Mouse (Mus musculus) liver, adult 2 months (tissue): ENCODE results near the gene Dok3. TPM values are rescaled to one million over a fixed set of nuclear protein-coding genes. Genes with fewer than 3 reads are reported as not detected.

ENCODE experiments used
- DNase-seq: peaks from one replicate; pipeline ENCODE4 v3.0.0-alpha.2; 2011; ENCODE audit warnings: low read depth, low spot score; ENCODE audit errors: extremely low read depth
- H3K27ac ChIP-seq: fragments of 200-500 bp; replicated peaks from 2 replicates; pipeline ENCODE4 v1.5.1; 2012; ENCODE audit warnings: low read depth, mild to moderate bottlenecking, control low read depth, inconsistent platforms, low read length; ENCODE audit not compliant: insufficient read depth
- H3K27me3 ChIP-seq: fragments of 200-500 bp; 2 replicates; pipeline ENCODE4 v1.6.1; 2012; ENCODE audit warnings: mild to moderate bottlenecking, moderate library complexity, low read length, inconsistent platforms; ENCODE audit not compliant: control insufficient read depth, insufficient read depth
- H3K36me3 ChIP-seq: fragments of 200-500 bp; 2 replicates; pipeline ENCODE4 v1.6.1; 2012; ENCODE audit warnings: low read length, inconsistent platforms; ENCODE audit not compliant: control insufficient read depth, insufficient read depth
- H3K4me1 ChIP-seq: fragments of 200-500 bp; 2 replicates; pipeline ENCODE4 v1.6.1; 2011; ENCODE audit warnings: low read length; ENCODE audit not compliant: control insufficient read depth, insufficient read depth
- H3K4me3 ChIP-seq: fragments of 200-500 bp; 2 replicates; pipeline ENCODE4 v1.5.1; 2011; ENCODE audit warnings: low read depth, mild to moderate bottlenecking, control low read depth, low read length, moderate library complexity; ENCODE audit not compliant: insufficient read depth
- H3K79me2 ChIP-seq: fragments of 200-500 bp; 2 replicates; pipeline ENCODE4 v1.6.1; 2012; ENCODE audit warnings: inconsistent platforms, mild to moderate bottlenecking, low read length, moderate library complexity; ENCODE audit not compliant: control insufficient read depth, insufficient read depth
- H3K9ac ChIP-seq: fragments of 200-500 bp; 2 replicates; pipeline ENCODE4 v1.6.1; 2012; ENCODE audit warnings: low read depth, mild to moderate bottlenecking, control low read depth, inconsistent platforms, low read length
- CTCF ChIP-seq: fragments of 200-500 bp; IDR thresholded peaks from 2 replicates; pipeline ENCODE4 v1.5.1; 2011; ENCODE audit warnings: low read depth, low read length, control low read depth
- POLR2A ChIP-seq: fragments of 200-500 bp; IDR thresholded peaks from 2 replicates; pipeline ENCODE4 v1.6.1; 2011; ENCODE audit warnings: low read length, control low read depth; ENCODE audit not compliant: insufficient read depth; ENCODE audit errors: extremely low read depth
- WGBS: fragments of 180-500 bp; shearing (Covaris S2); methylation state at CpG from one replicate; pipeline ENCODE4 v1.1.7; 2018; 5-methylcytosine and 5-hydroxymethylcytosine counted together
- polyA plus RNA-seq: library from polyadenylated mRNA; depleted of rRNA; stranded (reverse); fragments of >200 nt; gene quantifications from 2 replicates; pipeline ENCODE4 v1.2.3, GENCODE M21; 2012
- total RNA-seq: library from RNA; depleted of rRNA; stranded (reverse); fragments of >200 nt; gene quantifications from 2 replicates; pipeline ENCODE4 v1.2.3, GENCODE M21; 2014

Gene Dok3
- total and polyA plus RNA-seq, 2 experiments, result 0.46 to 5.2 TPM

GRCm38 (mm10) chr13:55483593-55483992 lies 45.5 kb downstream of the Dok3 start:
- DNase-seq, result no peak
- Histone ChIP-seq H3K27me3 (peaks cover 4% of the 10 kb centered on the region; the same call in 1 of the 2 replicates), H3K36me3 (no peaks in the 10 kb centered on the region), H3K79me2 (no peaks in the 10 kb centered on the region), H3K27ac (no peak overlapping the region), H3K4me1 (no peaks in the 10 kb centered on the region; the same call in 1 of the 2 replicates), H3K4me3 (no peak overlapping the region), H3K9ac (no peak overlapping the region)
- no peak for TF ChIP-seq POLR2A
- TF ChIP-seq CTCF, result no peak
- WGBS, result 70% methylated on average over 15 of the region's 15 CpGs

GRCm38 (mm10) chr13:55483071-55483470 lies 46.0 kb downstream of the Dok3 start:
- TF ChIP-seq POLR2A, result no peak
- no peak for TF ChIP-seq CTCF
- Histone ChIP-seq H3K79me2 (no peaks in the 10 kb centered on the region), H3K9ac (no peak overlapping the region), H3K4me3 (no peak overlapping the region), H3K27ac (peak overlapping the region; percentile 12; the same call in 1 of the 2 replicates), H3K4me1 (no peaks in the 10 kb centered on the region; the same call in 1 of the 2 replicates), H3K36me3 (no peaks in the 10 kb centered on the region), H3K27me3 (peaks cover 4% of the 10 kb centered on the region; the same call in 1 of the 2 replicates)
- 61% methylated on average over 9 of the region's 9 CpGs for WGBS
- DNase-seq, result no peak

GRCm38 (mm10) chr13:55482542-55482941 lies 46.6 kb downstream of the Dok3 start:
- 85% methylated on average over 7 of the region's 7 CpGs for whole genome bisulfite sequencing
- H3K4me3 ChIP-seq, result no peak overlapping the region
- peak overlapping the region; percentile 31; the same call in 1 of the 2 replicates for H3K9ac ChIP-seq
- H3K79me2 ChIP-seq, result no peaks in the 10 kb centered on the region
- H3K27me3 ChIP-seq, result peaks cover 4% of the 10 kb centered on the region; the same call in 1 of the 2 replicates
- no peak for DNase-seq
- no peaks in the 10 kb centered on the region for H3K36me3 ChIP-seq
- TF ChIP-seq POLR2A, result no peak
- TF ChIP-seq CTCF, result no peak
- H3K27ac ChIP-seq, result peak overlapping the region; percentile 12; the same call in 1 of the 2 replicates
- H3K4me1 ChIP-seq, result no peaks in the 10 kb centered on the region; the same call in 1 of the 2 replicates

DNA sequence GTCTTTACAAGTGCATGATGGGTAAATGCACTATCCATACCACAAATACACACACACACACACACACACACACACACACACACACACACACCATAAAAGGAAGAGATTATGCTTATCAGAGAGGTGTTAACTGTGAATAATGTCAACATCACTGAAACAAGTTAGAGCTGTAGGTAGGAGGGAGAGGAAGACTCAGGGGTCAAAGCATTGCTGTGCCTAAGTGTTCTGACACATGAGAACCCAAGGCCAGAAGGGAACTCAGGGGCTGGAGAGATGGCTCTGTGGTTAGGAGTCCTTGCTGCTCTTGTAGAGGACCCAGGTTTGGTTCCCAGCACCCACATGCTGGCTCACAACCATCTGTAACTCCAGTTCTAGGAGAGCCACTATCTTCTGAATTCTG lies 49.2 kb downstream of the Dok3 start:
- no peaks in the 10 kb centered on the region for H3K79me2 ChIP-seq
- no peaks in the 10 kb centered on the region for H3K27me3 ChIP-seq
- DNase-seq, result no peak
- no peak overlapping the region for H3K9ac ChIP-seq
- no peaks in the 10 kb centered on the region for H3K36me3 ChIP-seq
- H3K27ac ChIP-seq, result no peak overlapping the region
- H3K4me1 ChIP-seq, result no peaks in the 10 kb centered on the region; the same call in 1 of the 2 replicates
- no peak overlapping the region for H3K4me3 ChIP-seq
- TF ChIP-seq CTCF (no peak), POLR2A (no peak)

DNA sequence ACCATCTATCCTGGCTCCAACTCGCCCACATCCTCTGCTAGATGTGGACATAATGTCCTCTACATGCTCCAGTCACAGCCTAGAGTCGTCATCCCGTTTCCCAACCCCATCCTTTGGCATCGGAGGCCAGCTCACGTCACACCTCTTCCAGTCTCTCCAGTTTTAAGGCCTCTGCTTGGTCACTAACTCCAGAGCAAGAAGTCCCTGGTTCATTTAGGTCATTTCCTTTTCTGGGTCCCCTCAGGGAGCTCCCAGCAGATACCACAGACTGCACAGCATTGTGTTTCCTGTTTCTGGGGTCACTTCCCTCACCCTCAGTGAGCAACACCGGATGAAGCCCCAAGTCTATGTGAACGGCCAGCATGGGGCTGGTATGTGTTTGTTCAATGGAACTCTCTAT lies 50.1 kb downstream of the Dok3 start:
- no peaks in the 10 kb centered on the region for H3K27me3 ChIP-seq
- peak; percentile 37 for DNase-seq
- WGBS, result 59% methylated on average over 7 of the region's 7 CpGs

GRCm38 (mm10) chr13:55478036-55478435 lies 51.1 kb downstream of the Dok3 start:
- Histone ChIP-seq H3K4me3 (no peak overlapping the region), H3K27ac (no peak overlapping the region), H3K36me3 (no peaks in the 10 kb centered on the region), H3K9ac (no peak overlapping the region), H3K27me3 (peaks cover 2% of the 10 kb centered on the region; the same call in 1 of the 2 replicates), H3K4me1 (no peaks in the 10 kb centered on the region; the same call in 1 of the 2 replicates), H3K79me2 (no peaks in the 10 kb centered on the region)
- DNase-seq, result peak; percentile 18
- no peak for TF ChIP-seq POLR2A
- peak; percentile 89 for TF ChIP-seq CTCF
- WGBS, result 54% methylated on average over 5 of the region's 5 CpGs

More for the DNA sequence above, 50.1 kb downstream of the Dok3 start:
- H3K36me3 ChIP-seq, result no peaks in the 10 kb centered on the region
- TF ChIP-seq CTCF (no peak), POLR2A (no peak)
- H3K79me2 ChIP-seq, result no peaks in the 10 kb centered on the region
- H3K9ac ChIP-seq, result no peak overlapping the region
- 0 out of 2 replicates have a peak overlapping the region, but pooled peaks have one; percentile 17 for H3K27ac ChIP-seq
- no peak overlapping the region for H3K4me3 ChIP-seq
- H3K4me1 ChIP-seq, result no peaks in the 10 kb centered on the region; the same call in 1 of the 2 replicates
